Mouse (Mus musculus): ENCODE data around the gene Il9. TPM values are rescaled to one million over a fixed set of nuclear protein-coding genes. Genes with fewer than 3 reads are reported as not detected.

The Il9 gene
- polyA plus RNA-seq, 1 experiment from 2014 or later, result not detected

GRCm38 (mm10) chr13:56443411-56443810, 38.6 kb downstream of the Il9 start:
- Histone ChIP-seq H3K9me3 (ENCODE audit: control insufficient read depth, low read length) (no peaks in the 10 kb centered on the region), H3K4me2 (ENCODE audit: low read depth, low read length, severe bottlenecking) (no peak overlapping the region), H3K9ac (ENCODE audit: low read length) (no peak overlapping the region), H3K36me3 (ENCODE audit: control insufficient read depth, insufficient read depth, low read length) (no peaks in the 10 kb centered on the region), H3K27ac (ENCODE audit: low read depth, low read length) (no peak overlapping the region), H3K27me3 (ENCODE audit: control insufficient read depth, insufficient read depth, low read length) (peaks cover 18% of the 10 kb centered on the region), H3K4me3 (ENCODE audit: low read depth, low read length) (no peak overlapping the region), H3K4me1 (replicated peaks; ENCODE audit: control insufficient read depth, insufficient read depth, low read length) (0 out of 2 replicates have a peak, but pooled peaks cover 3% of the 10 kb centered on the region)
- DNase-seq (ENCODE audit: low spot score) (peak; percentile 37), ATAC-seq (replicated peaks; ENCODE audit: low FRiP score) (no peak)
- WGBS, result 85% methylated on average over 7 of the region's 7 CpGs

DNA sequence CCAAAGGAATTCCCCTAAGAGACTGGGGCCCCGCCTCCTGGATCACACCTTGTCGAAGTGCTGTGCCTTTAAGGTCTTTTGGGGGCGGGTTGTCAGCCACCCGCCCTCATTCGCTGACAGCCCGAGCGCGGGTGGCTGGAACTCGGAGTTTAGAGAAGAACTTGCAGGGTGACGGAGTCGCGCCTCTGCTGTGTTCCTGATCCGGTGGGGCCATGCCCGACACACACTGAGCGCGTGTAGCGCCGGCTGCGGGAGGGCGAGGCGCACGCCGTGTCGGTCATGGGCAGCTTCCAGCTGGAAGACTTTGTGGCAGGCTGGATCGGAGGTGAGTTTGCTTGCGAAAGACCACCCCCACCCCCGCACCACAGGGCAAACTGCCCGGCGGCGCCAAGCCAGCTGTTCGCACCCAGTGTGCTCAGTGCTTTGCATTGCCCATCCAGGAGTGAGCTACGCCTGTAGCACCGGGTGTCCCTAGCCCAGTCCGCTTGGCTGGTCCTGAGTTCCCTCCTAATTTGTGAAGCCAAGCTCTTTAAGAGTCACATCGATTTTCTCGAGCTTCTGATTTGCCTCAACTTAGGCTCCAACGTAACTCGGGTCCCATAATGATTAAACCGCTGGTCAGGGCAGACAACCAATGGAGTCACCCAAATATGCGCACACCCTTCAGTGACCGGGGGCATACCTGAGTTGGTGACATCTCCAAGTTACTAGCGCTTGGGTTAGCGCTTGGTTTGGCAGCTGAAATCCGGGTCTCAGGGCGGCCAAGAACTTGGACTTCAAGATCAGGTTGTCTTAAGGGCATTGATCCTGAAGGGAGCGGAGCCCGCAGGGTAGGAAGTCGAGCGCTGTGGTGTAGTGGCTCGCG, 43.6 kb downstream of the Il9 start, which contains the start of gene Slc25a48:
TSS of gene Slc25a48 (plus strand) at position 145 of the 865 bp plus-strand sequence.
- no peak for ATAC-seq (replicated peaks; ENCODE audit: low FRiP score)
- H3K27me3 ChIP-seq (ENCODE audit: control insufficient read depth, insufficient read depth, low read length), result peaks cover 39% of the 10 kb centered on the region
- peak within 1 kb of the TSS; percentile 24 for H3K4me3 ChIP-seq (ENCODE audit: low read depth, low read length)
- peak within 1 kb of the TSS; percentile 50 for H3K4me2 ChIP-seq (ENCODE audit: low read depth, low read length, severe bottlenecking)
- no peaks in the 10 kb centered on the region for H3K36me3 ChIP-seq (ENCODE audit: control insufficient read depth, insufficient read depth, low read length)
- H3K9ac ChIP-seq (ENCODE audit: low read length), result no peak within 1 kb of the TSS; the same call in 1 of the 2 replicates
- H3K27ac ChIP-seq (ENCODE audit: low read depth, low read length), result no peak within 1 kb of the TSS
- peak; percentile 65 for DNase-seq (ENCODE audit: low spot score)
- H3K9me3 ChIP-seq (ENCODE audit: control insufficient read depth, low read length), result no peaks in the 10 kb centered on the region
- peaks cover 9% of the 10 kb centered on the region; the same call in 1 of the 2 replicates for H3K4me1 ChIP-seq (replicated peaks; ENCODE audit: control insufficient read depth, insufficient read depth, low read length)
- 7% methylated on average over 51 of the region's 51 CpGs for WGBS

DNA sequence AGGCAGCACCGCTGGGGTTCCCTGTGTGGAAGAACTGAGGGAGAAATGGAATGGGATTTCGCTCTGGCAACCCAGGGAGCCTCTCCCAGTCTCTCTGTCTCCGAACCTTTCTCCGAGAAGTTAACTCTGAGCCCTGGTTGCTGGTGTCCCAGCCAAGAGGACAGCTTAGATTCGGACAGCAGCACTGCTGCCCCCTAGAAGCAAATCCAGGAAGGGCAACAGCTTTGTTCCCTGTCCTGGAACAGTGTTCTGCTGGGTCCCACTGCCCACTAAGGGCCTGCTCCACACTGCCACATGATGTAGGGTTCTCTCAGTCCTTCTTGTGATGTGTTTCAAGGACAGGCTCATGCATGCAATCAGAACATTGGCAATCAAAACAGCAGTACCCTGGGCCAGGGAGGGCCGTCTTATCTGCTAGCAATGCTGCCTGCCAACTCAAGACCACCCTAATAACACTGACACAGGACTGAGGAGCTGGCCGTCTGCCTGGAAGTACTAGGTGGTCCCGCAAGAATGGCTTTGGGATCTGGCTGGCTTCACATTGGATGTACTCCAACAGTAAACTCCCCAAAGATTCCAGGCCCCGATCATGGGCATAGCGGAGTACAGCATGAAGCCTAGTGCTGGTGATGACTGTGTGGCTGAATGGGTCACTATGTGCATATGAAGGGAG, 46.3 kb downstream of the Il9 start:
- DNase-seq (ENCODE audit: low spot score) (no peak), ATAC-seq (replicated peaks; ENCODE audit: low FRiP score) (no peak)
- Histone ChIP-seq H3K4me1 (replicated peaks; ENCODE audit: control insufficient read depth, insufficient read depth, low read length) (peaks cover 12% of the 10 kb centered on the region; the same call in 1 of the 2 replicates), H3K4me2 (ENCODE audit: low read depth, low read length, severe bottlenecking) (no peak overlapping the region), H3K27me3 (ENCODE audit: control insufficient read depth, insufficient read depth, low read length) (peaks cover 39% of the 10 kb centered on the region), H3K9ac (ENCODE audit: low read length) (no peak overlapping the region), H3K27ac (ENCODE audit: low read depth, low read length) (no peak overlapping the region), H3K9me3 (ENCODE audit: control insufficient read depth, low read length) (no peaks in the 10 kb centered on the region), H3K36me3 (ENCODE audit: control insufficient read depth, insufficient read depth, low read length) (no peaks in the 10 kb centered on the region), H3K4me3 (ENCODE audit: low read depth, low read length) (no peak overlapping the region)
- WGBS, result 64% methylated on average over 10 of the region's 10 CpGs

DNA sequence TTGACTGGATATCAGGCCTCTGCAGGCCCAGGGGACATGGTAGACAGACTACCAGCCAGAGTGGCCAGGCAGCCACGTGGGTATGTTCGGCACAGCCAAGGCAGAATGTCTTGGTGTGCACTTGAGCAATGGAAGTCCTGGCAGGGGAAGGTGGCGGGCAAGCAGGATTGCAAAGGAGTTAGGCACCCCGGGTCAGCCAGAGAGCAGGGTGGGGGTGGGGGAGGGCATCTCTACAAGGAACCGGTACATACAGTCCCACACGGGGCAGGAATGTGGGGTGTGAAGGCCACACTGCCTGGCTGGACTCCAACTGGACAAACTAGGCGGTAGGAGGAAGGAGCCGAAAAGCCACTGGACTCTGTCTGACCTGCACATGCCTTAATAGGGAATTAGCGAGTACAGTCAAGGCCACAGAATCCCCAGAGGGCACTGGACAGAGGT, 47.7 kb downstream of the Il9 start:
- Histone ChIP-seq H3K4me2 (ENCODE audit: low read depth, low read length, severe bottlenecking) (no peak overlapping the region), H3K4me3 (ENCODE audit: low read depth, low read length) (no peak overlapping the region), H3K9me3 (ENCODE audit: control insufficient read depth, low read length) (no peaks in the 10 kb centered on the region), H3K36me3 (ENCODE audit: control insufficient read depth, insufficient read depth, low read length) (no peaks in the 10 kb centered on the region), H3K4me1 (replicated peaks; ENCODE audit: control insufficient read depth, insufficient read depth, low read length) (peaks cover 12% of the 10 kb centered on the region; the same call in 1 of the 2 replicates), H3K27me3 (ENCODE audit: control insufficient read depth, insufficient read depth, low read length) (peaks cover 31% of the 10 kb centered on the region), H3K9ac (ENCODE audit: low read length) (no peak overlapping the region), H3K27ac (ENCODE audit: low read depth, low read length) (no peak overlapping the region)
- DNase-seq (ENCODE audit: low spot score), result no peak
- ATAC-seq (replicated peaks; ENCODE audit: low FRiP score), result no peak
- 84% methylated on average over 9 of the region's 9 CpGs for WGBS

GRCm38 (mm10) chr13:56433466-56433865, 48.6 kb downstream of the Il9 start:
- ATAC-seq (replicated peaks; ENCODE audit: low FRiP score), result no peak
- Histone ChIP-seq H3K4me3 (ENCODE audit: low read depth, low read length) (no peak overlapping the region), H3K4me2 (ENCODE audit: low read depth, low read length, severe bottlenecking) (0 out of 2 replicates have a peak overlapping the region, but pooled peaks have one; percentile 11), H3K27ac (ENCODE audit: low read depth, low read length) (no peak overlapping the region), H3K4me1 (replicated peaks; ENCODE audit: control insufficient read depth, insufficient read depth, low read length) (peaks cover 10% of the 10 kb centered on the region; the same call in 1 of the 2 replicates), H3K36me3 (ENCODE audit: control insufficient read depth, insufficient read depth, low read length) (no peaks in the 10 kb centered on the region), H3K9ac (ENCODE audit: low read length) (no peak overlapping the region; the same call in 1 of the 2 replicates), H3K27me3 (ENCODE audit: control insufficient read depth, insufficient read depth, low read length) (peaks cover 22% of the 10 kb centered on the region), H3K9me3 (ENCODE audit: control insufficient read depth, low read length) (no peaks in the 10 kb centered on the region)
- 13% methylated on average over 10 of the region's 10 CpGs for WGBS
- DNase-seq (ENCODE audit: low spot score), result peak; percentile 94

- no peak for ATAC-seq (replicated peaks; ENCODE audit: low FRiP score)
- H3K4me2 ChIP-seq (ENCODE audit: low read depth, low read length, severe bottlenecking), result no peak overlapping the region
- peaks cover 13% of the 10 kb centered on the region for H3K27me3 ChIP-seq (ENCODE audit: control insufficient read depth, insufficient read depth, low read length)
- no peaks in the 10 kb centered on the region for H3K36me3 ChIP-seq (ENCODE audit: control insufficient read depth, insufficient read depth, low read length)
- H3K9me3 ChIP-seq (ENCODE audit: control insufficient read depth, low read length), result no peaks in the 10 kb centered on the region
- H3K4me3 ChIP-seq (ENCODE audit: low read depth, low read length), result no peak overlapping the region
- WGBS, result 92% methylated on average over 8 of the region's 12 CpGs
- peaks cover 6% of the 10 kb centered on the region; the same call in 1 of the 2 replicates for H3K4me1 ChIP-seq (replicated peaks; ENCODE audit: control insufficient read depth, insufficient read depth, low read length)
- DNase-seq (ENCODE audit: low spot score), result no peak
- no peak overlapping the region for H3K27ac ChIP-seq (ENCODE audit: low read depth, low read length)
- no peak overlapping the region for H3K9ac ChIP-seq (ENCODE audit: low read length)
These were observed 49.5 kb downstream of the Il9 start for GRCm38 (mm10) chr13:56432496-56432895.

Other genes with a start within 250 kb of the Il9 start
- gene Neurog1, start 230.1 kb downstream of the Il9 start, polyA plus RNA-seq (2014; fragmentation: Nextera tagmentation; extraction: Ambion mirVana), result 27.6 and 33.2 TPM in 2 replicates
- 8.6 and 10.9 TPM in 2 replicates for gene Cxcl14, start 185.7 kb downstream of the Il9 start, polyA plus RNA-seq (2014; fragmentation: Nextera tagmentation; extraction: Ambion mirVana)
- not detected in 2 replicates for gene Gm3045, start 55.7 kb downstream of the Il9 start, polyA plus RNA-seq (2014; fragmentation: Nextera tagmentation; extraction: Ambion mirVana)
- gene Slc25a48, start 43.9 kb downstream of the Il9 start, polyA plus RNA-seq (2014; fragmentation: Nextera tagmentation; extraction: Ambion mirVana), result not detected in 2 replicates
- gene Fbxl21, start 40.2 kb upstream of the Il9 start, polyA plus RNA-seq (2014; fragmentation: Nextera tagmentation; extraction: Ambion mirVana), result 1.7 and 2.2 TPM in 2 replicates
- not detected in 2 replicates for gene Lect2, start 66.3 kb upstream of the Il9 start, polyA plus RNA-seq (2014; fragmentation: Nextera tagmentation; extraction: Ambion mirVana)
- gene Tgfbi, start 127.3 kb upstream of the Il9 start, polyA plus RNA-seq (2014; fragmentation: Nextera tagmentation; extraction: Ambion mirVana), result 26.1 and 26.2 TPM in 2 replicates
- 49.7 and 51.8 TPM in 2 replicates for gene Smad5, start 220.8 kb upstream of the Il9 start, polyA plus RNA-seq (2014; fragmentation: Nextera tagmentation; extraction: Ambion mirVana)

Measured in forebrain, embryonic 11.5 days (tissue).